Comparison of ENCODE assay signal across 8 mouse cellular contexts in genomic region chr7:79464776-79465420, GRCm38 (mm10). TPM values are rescaled to one million over a fixed set of nuclear protein-coding genes. Genes with fewer than 3 reads are reported as not detected.
DNase-seq lines count a peak whose midpoint lies in the region; ATAC-seq lines count a peak whose summit lies in the region.

No protein-coding gene starts in this region.

- H3K4me3 ChIP-seq in kidney, embryonic 14.5 days (ENCODE audit: low read length): peak overlapping the region; percentile 87
- peak overlapping the region; percentile 82 for H3K4me3 ChIP-seq in embryonic facial prominence, embryonic 12.5 days
- H3K4me3 ChIP-seq in intestine, embryonic 15.5 days (replicated peaks): peak overlapping the region; percentile 92
- peak overlapping the region; percentile 86 for H3K4me3 ChIP-seq in midbrain, embryonic 13.5 days (replicated peaks)

- H3K36me3 ChIP-seq in kidney, embryonic 14.5 days (ENCODE audit: control insufficient read depth, insufficient read depth, low read length): peaks cover 33% of the 10 kb centered on the region
- peaks cover 30% of the 10 kb centered on the region for H3K36me3 ChIP-seq in embryonic facial prominence, embryonic 12.5 days
- peaks cover 22% of the 10 kb centered on the region for H3K36me3 ChIP-seq in intestine, embryonic 15.5 days
- peaks cover 31% of the 10 kb centered on the region for H3K36me3 ChIP-seq in midbrain, embryonic 13.5 days

- H3K27me3 ChIP-seq in kidney, embryonic 14.5 days (ENCODE audit: control insufficient read depth, insufficient read depth, low read length): no peaks in the 10 kb centered on the region
- H3K27me3 ChIP-seq in embryonic facial prominence, embryonic 12.5 days: peaks cover 9% of the 10 kb centered on the region
- no peaks in the 10 kb centered on the region for H3K27me3 ChIP-seq in intestine, embryonic 15.5 days (replicated peaks)
- peaks cover 21% of the 10 kb centered on the region for H3K27me3 ChIP-seq in midbrain, embryonic 13.5 days

- H3K27ac ChIP-seq in kidney, embryonic 14.5 days (ENCODE audit: low read depth, low read length): no peak overlapping the region
- H3K27ac ChIP-seq in embryonic facial prominence, embryonic 12.5 days: no peak overlapping the region
- H3K27ac ChIP-seq in intestine, embryonic 15.5 days: no peak overlapping the region
- H3K27ac ChIP-seq in midbrain, embryonic 13.5 days: no peak overlapping the region

- H3K4me1 ChIP-seq in kidney, embryonic 14.5 days (ENCODE audit: control insufficient read depth, insufficient read depth, low read length): peaks cover 24% of the 10 kb centered on the region
- H3K4me1 ChIP-seq in embryonic facial prominence, embryonic 12.5 days: peaks cover 19% of the 10 kb centered on the region
- peaks cover 26% of the 10 kb centered on the region for H3K4me1 ChIP-seq in intestine, embryonic 15.5 days (replicated peaks)
- peaks cover 37% of the 10 kb centered on the region for H3K4me1 ChIP-seq in midbrain, embryonic 13.5 days (replicated peaks)

- H3K4me2 ChIP-seq in kidney, embryonic 14.5 days (replicated peaks; ENCODE audit: low read depth, low read length): peak overlapping the region; percentile 94
- peak overlapping the region; percentile 94 for H3K4me2 ChIP-seq in embryonic facial prominence, embryonic 12.5 days (replicated peaks)
- peak overlapping the region; percentile 91 for H3K4me2 ChIP-seq in intestine, embryonic 15.5 days (replicated peaks)
- peak overlapping the region; percentile 92 for H3K4me2 ChIP-seq in midbrain, embryonic 13.5 days (replicated peaks)

- no peak for DNase-seq in kidney, postnatal 25 days
- DNase-seq in Muller cell, postnatal 12 days (ENCODE audit: inconsistent ontology term): peak; percentile 54
- DNase-seq in thymus, postnatal 36 days: peak; percentile 23 to 48

- no peak for ATAC-seq in kidney, embryonic 14.5 days (ENCODE audit: low FRiP score, low TSS enrichment)
- no peak for ATAC-seq in embryonic facial prominence, embryonic 12.5 days (ENCODE audit: insufficient number of reproducible peaks, insufficient read depth, low FRiP score, low TSS enrichment)
- ATAC-seq in intestine, embryonic 15.5 days: no peak
- no peak for ATAC-seq in midbrain, embryonic 13.5 days
- no peak for ATAC-seq in monocyte, adult 5-6 weeks (replicated peaks; ENCODE audit: insufficient number of reproducible peaks, low FRiP score, low TSS enrichment, poor library complexity, severe bottlenecking)

- no peaks in the 10 kb centered on the region for H3K9me3 ChIP-seq in kidney, embryonic 14.5 days (ENCODE audit: control insufficient read depth, low read length)
- H3K9me3 ChIP-seq in embryonic facial prominence, embryonic 12.5 days: no peaks in the 10 kb centered on the region
- H3K9me3 ChIP-seq in intestine, embryonic 15.5 days: no peaks in the 10 kb centered on the region
- no peaks in the 10 kb centered on the region for H3K9me3 ChIP-seq in midbrain, embryonic 13.5 days

- H3K9ac ChIP-seq in kidney, embryonic 14.5 days (ENCODE audit: low read depth, low read length): peak overlapping the region; percentile 91
- peak overlapping the region; percentile 76 for H3K9ac ChIP-seq in embryonic facial prominence, embryonic 12.5 days
- peak overlapping the region; percentile 88 for H3K9ac ChIP-seq in intestine, embryonic 15.5 days
- H3K9ac ChIP-seq in midbrain, embryonic 13.5 days (replicated peaks): peak overlapping the region; percentile 83

- WGBS in kidney, embryonic 14.5 days: 7% methylated on average over 43 of the region's 47 CpGs
- WGBS in embryonic facial prominence, embryonic 12.5 days: 6% methylated on average over 47 of the region's 47 CpGs
- 11% methylated on average over 47 of the region's 47 CpGs for whole genome bisulfite sequencing in intestine, embryonic 15.5 days
- 5% methylated on average over 47 of the region's 47 CpGs for WGBS in midbrain, embryonic 13.5 days

RNA-seq across cellular contexts. Expression of gene Polg, which starts 1.3 kb away (rescaled TPM):
- polyA plus RNA-seq in kidney, embryonic 14.5 days (2014; fragmentation: Nextera tagmentation; extraction: Ambion mirVana): 21.3 and 35.9 TPM in 2 replicates
- polyA plus RNA-seq in embryonic facial prominence, embryonic 12.5 days (2016; fragmentation: Nextera tagmentation; extraction: Ambion mirVana): 42.3 and 42.5 TPM in 2 replicates
- 34.7 and 39.9 TPM in 2 replicates for polyA plus RNA-seq in intestine, embryonic 15.5 days (2015; fragmentation: Nextera tagmentation; extraction: Ambion mirVana)
- polyA plus RNA-seq in midbrain, embryonic 13.5 days (2015; fragmentation: Nextera tagmentation; extraction: Ambion mirVana): 22.0 and 23.8 TPM in 2 replicates
- total RNA-seq in monocyte, adult 5-6 weeks (2017): 70.5 to 97.7 TPM (median 92.7 TPM) in 3 replicates

Comparison
In these comparisons a context has a peak if more than half of its experiments do, and no peak if none do; other contexts are left out.
1. DNase-seq: peak in Muller cell, postnatal 12 days (single experiment) and thymus, postnatal 36 days (2 of 2); none in kidney, postnatal 25 days (0 of 2).
2. Peak in every context shown above with its lines, with median percentiles within 50 percentile points of each other: H3K4me2 ChIP-seq, H3K4me3 ChIP-seq and H3K9ac ChIP-seq.